Mouse (Mus musculus) 416B (cell line): ENCODE results near the gene Zfp882.
A peak's percentile ranks its signal among the peaks of the same experiment; 100 is the strongest.
"Not testable (repeated sequence)": the region's sequence is repeated elsewhere in the genome, so short reads cannot be mapped to it uniquely, and the experiment has no call there.

Experiments used
- DNase-seq: peaks from one replicate; pipeline ENCODE4 v3.0.0; 2011; ENCODE audit warnings: low read depth

Zfp882 gene

GRCm38 (mm10) chr8:71908309-71909261, at the start of gene Zfp882, which contains the start of gene Zfp617:
Gene Zfp882, plus strand, starts transcription at chr8:71908608.
Gene Zfp617, plus strand, starts transcription at chr8:71908635.
- DNase-seq, result peak; percentile 83

GRCm38 (mm10) chr8:71861551-71861950, 46.9 kb upstream of the Zfp882 start:
- not testable (repeated sequence) for DNase-seq

- not testable (repeated sequence) for DNase-seq
Observed at GRCm38 (mm10) chr8:71862038-71862437, 46.4 kb upstream of the Zfp882 start.

GRCm38 (mm10) chr8:71881618-71882274, 26.7 kb upstream of the Zfp882 start, which contains the start of gene Zfp709:
Gene Zfp709, plus strand, starts transcription at chr8:71882019.
- no peak for DNase-seq

GRCm38 (mm10) chr8:71900666-71901065, 7.7 kb upstream of the Zfp882 start:
- not testable (repeated sequence) for DNase-seq

- not testable (repeated sequence) for DNase-seq
Observed at GRCm38 (mm10) chr8:71903084-71903483, 5.3 kb upstream of the Zfp882 start.

- DNase-seq, result no peak
Observed at GRCm38 (mm10) chr8:71906809-71907208, 1.6 kb upstream of the Zfp882 start.

GRCm38 (mm10) chr8:71907798-71908257, 580 bp upstream of the Zfp882 start:
- peak; percentile 61 for DNase-seq

GRCm38 (mm10) chr8:71912286-71912685, 3.9 kb downstream of the Zfp882 start:
- DNase-seq, result no peak

- peak; percentile 97 for DNase-seq
Observed at GRCm38 (mm10) chr8:71922567-71923401, 14.4 kb downstream of the Zfp882 start.

GRCm38 (mm10) chr8:71925791-71926190, 17.4 kb downstream of the Zfp882 start:
- DNase-seq, result no peak

GRCm38 (mm10) chr8:71926551-71926950, 18.1 kb downstream of the Zfp882 start:
- DNase-seq, result no peak

- DNase-seq, result no peak
Observed at GRCm38 (mm10) chr8:71927779-71928178, 19.4 kb downstream of the Zfp882 start.

- DNase-seq, result not testable (repeated sequence)
Observed at GRCm38 (mm10) chr8:71938037-71938436, 29.6 kb downstream of the Zfp882 start.

GRCm38 (mm10) chr8:71940293-71941208, 32.1 kb downstream of the Zfp882 start:
- DNase-seq, result peak; percentile 57

GRCm38 (mm10) chr8:71941776-71942175, 33.4 kb downstream of the Zfp882 start:
- no peak for DNase-seq

GRCm38 (mm10) chr8:71948624-71949023, 40.2 kb downstream of the Zfp882 start:
- DNase-seq, result no peak

- DNase-seq, result peak; percentile 98
Observed at GRCm38 (mm10) chr8:71950482-71951221, 42.2 kb downstream of the Zfp882 start, which contains the start of gene Zfp961. Gene Zfp961, plus strand, starts transcription at chr8:71951038.

GRCm38 (mm10) chr8:71951436-71952161, 43.2 kb downstream of the Zfp882 start:
- DNase-seq, result peak; percentile 35
